Mouse (Mus musculus) thymus, adult 2 months (tissue): ENCODE measurements around the gene Gm44502. TPM values are rescaled to one million over a fixed set of nuclear protein-coding genes. Genes with fewer than 3 reads are reported as not detected.

Experiments
- DNase-seq: peaks from one replicate; pipeline ENCODE4 v3.0.0; 2021
- H3K27ac ChIP-seq: fragments of 200-500 bp; 2 replicates; pipeline ENCODE4 v1.5.1; 2012; ENCODE audit warnings: low read length, control low read depth; ENCODE audit not compliant: control insufficient read depth, insufficient read depth
- H3K27me3 ChIP-seq: fragments of 200-500 bp; 2 replicates; pipeline ENCODE4 v1.6.1; 2012; ENCODE audit warnings: mild to moderate bottlenecking, low read length, moderate library complexity, mixed read lengths; ENCODE audit not compliant: control insufficient read depth, insufficient read depth
- H3K36me3 ChIP-seq: fragments of 200-500 bp; 2 replicates; pipeline ENCODE4 v1.6.1; 2012; ENCODE audit warnings: mild to moderate bottlenecking, low read length, moderate library complexity; ENCODE audit not compliant: control insufficient read depth, insufficient read depth
- H3K4me1 ChIP-seq: fragments of 200-500 bp; replicated peaks from 2 replicates; pipeline ENCODE4 v1.6.1; 2012; ENCODE audit warnings: low read length; ENCODE audit not compliant: control insufficient read depth, insufficient read depth
- H3K4me3 ChIP-seq: fragments of 200-500 bp; 2 replicates; pipeline ENCODE4 v1.5.1; 2012; ENCODE audit warnings: mild to moderate bottlenecking, low read length, control low read depth, moderate library complexity; ENCODE audit not compliant: control insufficient read depth, insufficient read depth
- CTCF ChIP-seq: fragments of 200-500 bp; IDR thresholded peaks from 2 replicates; pipeline ENCODE4 v1.5.1; 2012; ENCODE audit warnings: mild to moderate bottlenecking, control low read depth, low read length, moderate library complexity, borderline replicate concordance; ENCODE audit not compliant: control insufficient read depth, poor library complexity, insufficient read depth; ENCODE audit errors: extremely low read depth
- POLR2A ChIP-seq: fragments of 200-500 bp; IDR thresholded peaks from 2 replicates; pipeline ENCODE4 v1.6.1; 2012; ENCODE audit warnings: mild to moderate bottlenecking, low read length, control low read depth, moderate library complexity; ENCODE audit not compliant: control insufficient read depth, poor library complexity, insufficient read depth; ENCODE audit errors: extremely low read depth
- WGBS: fragments of 180-500 bp; shearing (Covaris S2); methylation state at CpG from one replicate; pipeline ENCODE4 v1.1.7; 2018; 5-methylcytosine and 5-hydroxymethylcytosine counted together
- polyA plus RNA-seq: library from polyadenylated mRNA; depleted of rRNA; stranded (reverse); fragments of >200 nt; gene quantifications from 2 replicates; pipeline ENCODE4 v1.2.3, GENCODE M21; 2012

Gm44502 gene
- polyA plus RNA-seq, 1 experiment: 3.2 TPM

- Histone ChIP-seq H3K27me3 (no peaks in the 10 kb centered on the region), H3K4me3 (no peak overlapping the region), H3K27ac (peak overlapping the region; percentile 87), H3K4me1 (peaks cover 16% of the 10 kb centered on the region), H3K36me3 (peaks cover 7% of the 10 kb centered on the region; the same call in 1 of the 2 replicates)
- no peak for DNase-seq
- WGBS: 33% methylated on average over 6 of the region's 6 CpGs
- TF ChIP-seq POLR2A (no peak), CTCF (no peak)
These were observed 845 bp upstream of the Gm44502 start for GRCm38 (mm10) chr15:89430341-89430740.

- TF ChIP-seq POLR2A (no peak), CTCF (no peak)
These were observed 610 bp downstream of the Gm44502 start for GRCm38 (mm10) chr15:89428821-89429351.

GRCm38 (mm10) chr15:89428136-89428790 is 1.2 kb downstream of the Gm44502 start:
- Histone ChIP-seq H3K36me3 (peaks cover 7% of the 10 kb centered on the region; the same call in 1 of the 2 replicates), H3K4me1 (peaks cover 16% of the 10 kb centered on the region), H3K4me3 (no peak overlapping the region), H3K27me3 (no peaks in the 10 kb centered on the region), H3K27ac (no peak overlapping the region)
- TF ChIP-seq POLR2A (no peak), CTCF (no peak)
- WGBS: 96% methylated on average over 19 of the region's 19 CpGs
- DNase-seq: no peak

More at GRCm38 (mm10) chr15:89428821-89429351, 610 bp downstream of the Gm44502 start:
- Histone ChIP-seq H3K4me1 (peaks cover 16% of the 10 kb centered on the region), H3K27ac (peak overlapping the region; percentile 32; the same call in 1 of the 2 replicates), H3K36me3 (peaks cover 7% of the 10 kb centered on the region; the same call in 1 of the 2 replicates), H3K4me3 (peak overlapping the region; percentile 82), H3K27me3 (no peaks in the 10 kb centered on the region)
- DNase-seq: no peak
- 13% methylated on average over 22 of the region's 22 CpGs for WGBS

- TF ChIP-seq POLR2A: no peak
- TF ChIP-seq CTCF: no peak
- 97% methylated on average over 10 of the region's 10 CpGs for WGBS
- Histone ChIP-seq H3K27me3 (no peaks in the 10 kb centered on the region), H3K4me3 (no peak overlapping the region), H3K36me3 (peaks cover 7% of the 10 kb centered on the region; the same call in 1 of the 2 replicates), H3K4me1 (peaks cover 16% of the 10 kb centered on the region), H3K27ac (no peak overlapping the region)
- no peak for DNase-seq
These were observed 2.8 kb downstream of the Gm44502 start for GRCm38 (mm10) chr15:89426716-89427115.

- H3K27me3 ChIP-seq: no peaks in the 10 kb centered on the region
- no peak within 1 kb of the TSS for H3K27ac ChIP-seq
- TF ChIP-seq CTCF (no peak), POLR2A (no peak)
- no peak within 1 kb of the TSS for H3K4me3 ChIP-seq
- H3K4me1 ChIP-seq: peaks cover 12% of the 10 kb centered on the region
- H3K36me3 ChIP-seq: peaks cover 7% of the 10 kb centered on the region; the same call in 1 of the 2 replicates
- WGBS: 87% methylated on average over 6 of the region's 6 CpGs
- DNase-seq: no peak
These were observed 3.8 kb downstream of the Gm44502 start, which contains the start of gene Cpt1b for GRCm38 (mm10) chr15:89425711-89426121. Gene Cpt1b (minus strand): TSS chr15:89425863.

- TF ChIP-seq POLR2A (no peak), CTCF (no peak)
- 96% methylated on average over 8 of the region's 8 CpGs for WGBS
- H3K4me1 ChIP-seq: peaks cover 8% of the 10 kb centered on the region
- H3K27ac ChIP-seq: no peak overlapping the region
- H3K27me3 ChIP-seq: no peaks in the 10 kb centered on the region
- DNase-seq: no peak
- peaks cover 11% of the 10 kb centered on the region for H3K36me3 ChIP-seq
- no peak overlapping the region for H3K4me3 ChIP-seq
These were observed 4.9 kb downstream of the Gm44502 start for GRCm38 (mm10) chr15:89424621-89425020.
